Mouse (Mus musculus) liver, embryonic 15.5 days (tissue): Measurements from ENCODE around the gene Rdh8. TPM values are rescaled to one million over a fixed set of nuclear protein-coding genes. Genes with fewer than 3 reads are reported as not detected.
"Not testable (repeated sequence)": the region's sequence is repeated elsewhere in the genome, so short reads cannot be mapped to it uniquely, and the experiment has no call there.

ENCODE experiments used
- ATAC-seq: fragments of 200-750 bp; cut with Nextera tagmentation; 2 replicates; pipeline ENCODE4 v1.8.0; 2017; ENCODE audit warnings: moderate number of reproducible peaks, mild to moderate bottlenecking, moderate library complexity; ENCODE audit not compliant: insufficient read depth
- H3K27ac ChIP-seq: fragments of 300-500 bp; sonication (generic); replicated peaks from 2 replicates; pipeline ENCODE4 v1.5.1; 2015; ENCODE audit warnings: mild to moderate bottlenecking, inconsistent platforms
- H3K27me3 ChIP-seq: fragments of 300-500 bp; sonication (generic); 2 replicates; pipeline ENCODE4 v1.6.1; 2015; ENCODE audit warnings: mild to moderate bottlenecking, inconsistent platforms
- H3K36me3 ChIP-seq: fragments of 300-500 bp; sonication (generic); replicated peaks from 2 replicates; pipeline ENCODE4 v1.6.1; 2015; ENCODE audit warnings: moderate library complexity, mild to moderate bottlenecking, inconsistent platforms
- H3K4me1 ChIP-seq: fragments of 300-500 bp; sonication (generic); replicated peaks from 2 replicates; pipeline ENCODE4 v1.6.1; 2015; ENCODE audit warnings: inconsistent platforms
- H3K4me2 ChIP-seq: fragments of 300-500 bp; sonication (generic); 2 replicates; pipeline ENCODE4 v1.6.1; 2015; ENCODE audit warnings: moderate library complexity, mild to moderate bottlenecking, inconsistent platforms
- H3K4me3 ChIP-seq: fragments of 300-500 bp; sonication (generic); replicated peaks from 2 replicates; pipeline ENCODE4 v1.5.1; 2015; ENCODE audit warnings: mild to moderate bottlenecking, inconsistent platforms
- H3K9ac ChIP-seq: fragments of 300-500 bp; sonication (generic); 2 replicates; pipeline ENCODE4 v1.6.1; 2015; ENCODE audit warnings: moderate library complexity, mild to moderate bottlenecking, inconsistent platforms
- H3K9me3 ChIP-seq: fragments of 300-500 bp; sonication (generic); replicated peaks from 2 replicates; pipeline ENCODE4 v1.6.1; 2016; ENCODE audit warnings: inconsistent platforms
- WGBS: fragments of 180-500 bp; shearing (Covaris S2); methylation state at CpG from one replicate; pipeline ENCODE4 v1.1.7; 2015; ENCODE audit warnings: mixed read lengths; ENCODE audit not compliant: insufficient replicate concordance; 5-methylcytosine and 5-hydroxymethylcytosine counted together
- polyA plus RNA-seq: library from polyadenylated mRNA; unstranded; fragments of >200 nt; fragmentation: Nextera tagmentation; extraction: Ambion mirVana; gene quantifications from 2 replicates; pipeline ENCODE4 v1.2.1, GENCODE M21; 2015

Rdh8 gene
- polyA plus RNA-seq, 1 experiment from 2014 or later, result not detected

DNA sequence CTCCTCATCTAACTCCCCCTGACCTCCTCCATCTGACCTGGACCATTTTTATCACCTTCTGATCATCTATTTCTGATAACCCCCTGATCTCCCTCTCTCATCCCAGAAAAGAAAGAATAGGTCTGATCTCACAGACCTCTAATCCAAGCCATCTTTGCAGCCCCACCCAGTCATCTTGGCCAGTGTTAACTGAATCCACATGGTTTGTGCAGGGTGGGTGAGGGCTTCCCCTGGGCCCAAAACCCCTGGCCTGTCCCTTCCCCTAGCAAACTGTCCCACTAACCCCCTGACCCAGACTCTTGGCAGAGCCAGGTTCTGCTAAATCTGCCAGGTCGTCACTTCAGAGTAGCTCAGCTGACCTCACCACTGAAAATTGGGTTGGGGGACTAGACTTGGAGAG, 7.5 kb upstream of the Rdh8 start:
- Histone ChIP-seq H3K9ac (no peak overlapping the region), H3K27ac (no peak overlapping the region), H3K4me1 (peaks cover 13% of the 10 kb centered on the region; the same call in 1 of the 2 replicates), H3K4me3 (no peak overlapping the region), H3K27me3 (peaks cover 43% of the 10 kb centered on the region), H3K4me2 (no peak overlapping the region), H3K9me3 (no peaks in the 10 kb centered on the region), H3K36me3 (no peaks in the 10 kb centered on the region)
- ATAC-seq, result no peak
- 50% methylated on average over 1 of the region's 1 CpGs for WGBS

DNA sequence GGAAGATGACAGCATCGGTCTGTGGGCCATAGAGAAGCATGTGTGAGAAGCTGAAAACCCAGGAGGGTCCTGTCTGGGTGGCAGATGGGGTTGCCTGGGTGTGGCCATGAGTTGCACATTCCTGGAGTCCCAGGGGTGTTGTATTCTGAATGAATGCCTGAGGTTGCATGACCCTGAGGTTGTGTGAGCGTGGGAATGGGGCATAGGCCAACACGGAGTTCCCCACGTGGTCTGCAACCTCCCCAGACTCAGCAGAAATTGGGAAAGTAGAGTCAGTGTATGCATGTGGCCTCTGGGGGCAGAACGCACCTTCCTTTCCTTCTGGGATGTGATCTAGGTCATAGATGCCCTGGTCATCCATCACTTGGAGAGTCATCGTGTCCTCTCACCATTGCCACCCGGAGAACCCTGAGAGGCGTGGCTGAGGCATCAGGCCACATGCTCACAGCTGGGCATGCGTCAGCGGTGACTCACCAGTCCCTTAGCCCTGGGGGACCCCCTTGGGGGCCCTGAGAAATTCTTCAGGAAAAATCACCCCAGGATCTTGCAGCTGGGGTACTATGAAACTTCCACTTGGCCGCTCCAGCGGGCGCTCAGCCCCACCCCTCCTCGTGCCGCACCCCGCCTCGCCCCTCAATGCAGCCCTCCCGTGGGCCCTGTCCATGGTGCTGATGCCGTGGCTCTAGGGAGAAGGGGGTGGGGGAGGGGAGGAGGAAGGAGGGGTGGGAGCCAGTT, 5.6 kb upstream of the Rdh8 start:
- H3K4me2 ChIP-seq, result no peak overlapping the region; the same call in 1 of the 2 replicates
- H3K27ac ChIP-seq, result no peak overlapping the region
- no peak overlapping the region for H3K9ac ChIP-seq
- no peak overlapping the region for H3K4me3 ChIP-seq
- H3K36me3 ChIP-seq, result no peaks in the 10 kb centered on the region
- WGBS, result 9% methylated on average over 19 of the region's 19 CpGs
- H3K27me3 ChIP-seq, result peaks cover 47% of the 10 kb centered on the region
- H3K9me3 ChIP-seq, result no peaks in the 10 kb centered on the region
- ATAC-seq, result no peak
- H3K4me1 ChIP-seq, result peaks cover 13% of the 10 kb centered on the region; the same call in 1 of the 2 replicates

GRCm38 (mm10) chr9:20814521-20815272, 3.6 kb upstream of the Rdh8 start, which contains the start of gene Col5a3:
Gene Col5a3, minus strand, starts transcription at chr9:20815067.
- Histone ChIP-seq H3K4me1 (peaks cover 13% of the 10 kb centered on the region; the same call in 1 of the 2 replicates), H3K9ac (no peak within 1 kb of the TSS), H3K9me3 (no peaks in the 10 kb centered on the region), H3K27me3 (peaks cover 47% of the 10 kb centered on the region), H3K4me3 (no peak within 1 kb of the TSS), H3K27ac (no peak within 1 kb of the TSS), H3K4me2 (no peak within 1 kb of the TSS; the same call in 1 of the 2 replicates), H3K36me3 (no peaks in the 10 kb centered on the region)
- no peak for ATAC-seq
- 5% methylated on average over 29 of the region's 29 CpGs for WGBS

GRCm38 (mm10) chr9:20820001-20820400, 1.7 kb downstream of the Rdh8 start:
- Histone ChIP-seq H3K36me3 (no peaks in the 10 kb centered on the region), H3K4me3 (no peak overlapping the region), H3K4me1 (peaks cover 3% of the 10 kb centered on the region; the same call in 1 of the 2 replicates), H3K27ac (no peak overlapping the region), H3K27me3 (peaks cover 13% of the 10 kb centered on the region), H3K9ac (no peak overlapping the region), H3K9me3 (no peaks in the 10 kb centered on the region), H3K4me2 (no peak overlapping the region)
- ATAC-seq, result no peak
- WGBS, result 66% methylated on average over 5 of the region's 5 CpGs

DNA sequence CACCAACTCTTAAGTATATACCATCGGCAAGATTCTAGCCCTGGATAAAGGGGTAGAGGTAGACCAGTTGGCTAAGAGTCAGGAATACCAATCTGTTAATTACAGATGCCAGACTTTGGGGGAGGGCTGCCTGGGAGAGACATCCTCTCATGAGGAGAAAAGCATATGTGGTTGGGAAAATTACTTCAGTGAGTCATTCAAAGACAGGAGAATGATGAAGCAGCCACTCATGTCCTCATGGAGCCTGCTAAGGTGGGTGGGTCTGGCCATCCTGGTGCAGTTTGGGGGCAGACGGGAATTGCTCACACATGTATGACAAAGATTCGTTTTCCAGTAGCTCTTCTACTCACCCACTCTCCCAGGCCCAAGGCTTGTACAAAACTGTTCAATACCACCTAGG, 4.5 kb downstream of the Rdh8 start:
- no peak for ATAC-seq
- H3K4me2 ChIP-seq, result no peak overlapping the region
- 66% methylated on average over 3 of the region's 3 CpGs for WGBS

DNA sequence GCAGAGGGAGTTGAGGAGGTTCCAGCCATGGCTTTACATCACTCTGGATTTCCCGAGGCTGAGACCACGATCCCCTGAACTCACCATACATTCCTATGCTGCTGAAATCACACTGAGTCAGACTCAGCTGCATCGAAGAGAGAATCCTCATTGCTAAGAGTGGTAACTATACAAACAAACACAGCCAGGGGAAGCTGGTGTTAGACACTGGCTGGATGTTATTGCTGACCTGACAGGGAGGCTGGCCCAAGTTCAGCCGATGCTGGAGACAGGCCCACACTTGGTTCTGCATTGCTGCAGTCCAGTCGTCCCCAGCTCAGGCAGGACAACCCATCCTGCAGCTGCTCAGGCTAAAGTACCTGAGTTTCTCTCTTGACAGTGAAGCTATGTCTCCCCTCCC, 7.5 kb downstream of the Rdh8 start:
- no peaks in the 10 kb centered on the region for H3K9me3 ChIP-seq
- H3K36me3 ChIP-seq, result no peaks in the 10 kb centered on the region
- no peak overlapping the region for H3K9ac ChIP-seq
- no peak overlapping the region for H3K4me2 ChIP-seq
- 49% methylated on average over 5 of the region's 5 CpGs for WGBS
- no peaks in the 10 kb centered on the region; the same call in 1 of the 2 replicates for H3K4me1 ChIP-seq
- H3K4me3 ChIP-seq, result no peak overlapping the region
- peaks cover 12% of the 10 kb centered on the region; the same call in 1 of the 2 replicates for H3K27me3 ChIP-seq
- ATAC-seq, result no peak
- no peak overlapping the region for H3K27ac ChIP-seq

More for the DNA sequence above, 4.5 kb downstream of the Rdh8 start:
- Histone ChIP-seq H3K4me3 (no peak overlapping the region), H3K4me1 (no peaks in the 10 kb centered on the region), H3K27ac (no peak overlapping the region), H3K9me3 (no peaks in the 10 kb centered on the region), H3K9ac (no peak overlapping the region), H3K36me3 (no peaks in the 10 kb centered on the region), H3K27me3 (no peaks in the 10 kb centered on the region)

GRCm38 (mm10) chr9:20828127-20828526, 9.8 kb downstream of the Rdh8 start:
- H3K36me3 ChIP-seq, result no peaks in the 10 kb centered on the region
- no peak overlapping the region for H3K4me3 ChIP-seq
- no peak overlapping the region for H3K9ac ChIP-seq
- WGBS, result 41% methylated on average over 1 of the region's 1 CpGs
- no peaks in the 10 kb centered on the region; the same call in 1 of the 2 replicates for H3K4me1 ChIP-seq
- no peak for ATAC-seq
- no peaks in the 10 kb centered on the region for H3K9me3 ChIP-seq
- no peak overlapping the region for H3K4me2 ChIP-seq
- peaks cover 21% of the 10 kb centered on the region for H3K27me3 ChIP-seq
- H3K27ac ChIP-seq, result no peak overlapping the region

DNA sequence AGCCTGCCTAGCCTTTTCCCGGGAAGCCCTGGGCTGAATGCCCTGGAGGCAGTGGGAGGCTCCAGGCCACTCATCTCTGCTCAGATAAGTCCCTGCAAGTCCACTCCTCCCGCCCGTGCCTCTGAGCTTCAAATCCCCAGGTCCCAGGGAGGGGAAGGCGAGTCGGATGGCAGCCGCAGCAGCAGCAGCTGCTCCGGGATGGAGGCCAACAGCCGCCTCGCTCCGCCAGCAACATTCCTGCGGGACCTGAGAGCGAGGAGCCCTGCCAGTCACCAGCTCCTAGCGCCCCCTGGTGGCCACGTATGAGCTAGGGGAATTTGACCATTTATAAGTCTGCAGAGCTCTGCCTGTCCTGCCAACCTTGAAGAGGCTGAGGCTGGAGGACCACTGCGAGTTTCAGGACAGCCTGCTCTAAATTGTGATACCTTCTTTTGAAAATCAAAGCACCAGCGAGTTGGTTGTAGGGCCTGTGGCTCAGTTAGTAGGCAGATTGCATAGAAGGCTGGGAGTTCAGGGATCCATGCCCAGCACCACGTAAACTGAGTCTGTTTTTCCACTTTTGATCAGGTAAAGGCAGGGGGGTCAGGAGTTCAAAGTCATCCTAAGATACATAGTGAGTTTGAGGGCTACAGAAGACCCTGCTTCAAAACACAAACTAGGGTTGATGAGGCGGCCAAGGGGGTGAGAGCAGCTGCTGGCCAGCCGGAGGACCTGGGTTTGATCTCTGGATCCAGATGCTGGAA, 12.8 kb downstream of the Rdh8 start:
- H3K4me1 ChIP-seq, result no peaks in the 10 kb centered on the region; the same call in 1 of the 2 replicates
- 13% methylated on average over 19 of the region's 19 CpGs for WGBS
- no peaks in the 10 kb centered on the region for H3K9me3 ChIP-seq
- H3K4me2 ChIP-seq, result no peak overlapping the region
- H3K27me3 ChIP-seq, result peaks cover 29% of the 10 kb centered on the region
- H3K9ac ChIP-seq, result no peak overlapping the region
- ATAC-seq, result no peak
- H3K4me3 ChIP-seq, result no peak overlapping the region
- no peaks in the 10 kb centered on the region for H3K36me3 ChIP-seq
- no peak overlapping the region for H3K27ac ChIP-seq

GRCm38 (mm10) chr9:20834881-20835280, 16.6 kb downstream of the Rdh8 start:
- H3K4me2 ChIP-seq, result no peak overlapping the region
- H3K27ac ChIP-seq, result no peak overlapping the region
- H3K36me3 ChIP-seq, result no peaks in the 10 kb centered on the region
- ATAC-seq, result no peak
- H3K9ac ChIP-seq, result no peak overlapping the region
- no peaks in the 10 kb centered on the region for H3K9me3 ChIP-seq
- peaks cover 25% of the 10 kb centered on the region for H3K27me3 ChIP-seq
- WGBS, result 25% methylated on average over 1 of the region's 1 CpGs
- H3K4me1 ChIP-seq, result no peaks in the 10 kb centered on the region; the same call in 1 of the 2 replicates
- no peak overlapping the region for H3K4me3 ChIP-seq

DNA sequence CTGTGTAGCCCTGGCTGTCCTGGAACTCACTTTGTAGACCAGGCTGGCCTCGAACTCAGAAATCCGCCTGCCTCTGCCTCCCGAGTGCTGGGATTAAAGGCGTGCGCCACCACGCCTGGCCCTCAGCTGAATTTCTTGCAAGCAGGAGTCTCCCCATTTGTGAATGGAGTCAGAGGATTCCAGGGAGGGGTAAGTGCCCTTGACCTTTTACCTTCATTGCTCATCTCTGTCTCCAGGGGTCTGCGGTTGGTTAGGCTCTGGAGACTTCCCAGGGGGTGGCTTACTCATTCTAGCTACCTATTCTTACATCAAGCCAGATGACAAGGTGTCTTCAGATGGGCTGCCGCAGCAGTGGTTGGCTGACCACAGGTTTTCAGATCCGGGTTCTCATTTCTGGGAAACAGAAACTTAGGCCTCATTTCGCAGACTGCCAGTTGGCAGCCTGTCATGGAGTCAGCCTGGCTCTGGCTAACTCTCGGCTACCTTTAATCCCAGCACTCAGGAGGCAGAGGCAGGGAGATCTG, 17.2 kb downstream of the Rdh8 start:
- not testable (repeated sequence) for H3K27ac ChIP-seq, H3K36me3 ChIP-seq, ATAC-seq, H3K9me3 ChIP-seq, H3K4me1 ChIP-seq, H3K4me3 ChIP-seq, H3K4me2 ChIP-seq, H3K9ac ChIP-seq
- peaks cover 19% of the 10 kb centered on the region for H3K27me3 ChIP-seq
- 66% methylated on average over 11 of the region's 11 CpGs for WGBS
